Mouse (Mus musculus) kidney, embryonic 15.5 days (tissue): ENCODE measurements at regions not wholly inside any gene's neighbourhood (a gene's known extent, or its start where the extent isn't known, plus 50 kb on each side); places are given as distances from the start of the nearest gene placed in this dataset.

Experiments
- ATAC-seq: fragments of 200-750 bp; cut with Nextera tagmentation; replicated peaks from 2 replicates; pipeline ENCODE4 v1.8.0; 2017; ENCODE audit warnings: moderate TSS enrichment; ENCODE audit not compliant: low FRiP score
- H3K27ac ChIP-seq: fragments of 300-500 bp; sonication (generic); 2 replicates; pipeline ENCODE4 v1.5.1; 2015; ENCODE audit warnings: mild to moderate bottlenecking, inconsistent platforms
- H3K27me3 ChIP-seq: fragments of 300-500 bp; sonication (generic); 2 replicates; pipeline ENCODE4 v1.6.1; 2015; ENCODE audit warnings: inconsistent platforms
- H3K36me3 ChIP-seq: fragments of 300-500 bp; sonication (generic); 2 replicates; pipeline ENCODE4 v1.6.1; 2015; ENCODE audit warnings: inconsistent platforms
- H3K4me1 ChIP-seq: fragments of 300-500 bp; sonication (generic); 2 replicates; pipeline ENCODE4 v1.6.1; 2015; ENCODE audit warnings: inconsistent platforms
- H3K4me2 ChIP-seq: fragments of 300-500 bp; sonication (generic); 2 replicates; pipeline ENCODE4 v1.6.1; 2015; ENCODE audit warnings: moderate library complexity, mild to moderate bottlenecking, inconsistent platforms
- H3K4me3 ChIP-seq: fragments of 300-500 bp; sonication (generic); replicated peaks from 2 replicates; pipeline ENCODE4 v1.5.1; 2015; ENCODE audit warnings: mild to moderate bottlenecking, inconsistent platforms
- H3K9ac ChIP-seq: fragments of 300-500 bp; sonication (generic); 2 replicates; pipeline ENCODE4 v1.6.1; 2015; ENCODE audit warnings: mild to moderate bottlenecking, inconsistent platforms
- H3K9me3 ChIP-seq: fragments of 300-500 bp; sonication (generic); replicated peaks from 2 replicates; pipeline ENCODE4 v1.6.1; 2016; ENCODE audit warnings: inconsistent platforms
- WGBS: fragments of 180-500 bp; shearing (Covaris S2); methylation state at CpG from one replicate; pipeline ENCODE4 v1.1.7; 2015; ENCODE audit warnings: mixed read lengths; 5-methylcytosine and 5-hydroxymethylcytosine counted together

- no peaks in the 10 kb centered on the region for H3K36me3 ChIP-seq
- no peaks in the 10 kb centered on the region for H3K4me1 ChIP-seq
- no peaks in the 10 kb centered on the region for H3K9me3 ChIP-seq
- ATAC-seq: no peak
- WGBS: 70% methylated on average over 1 of the region's 1 CpGs
- H3K4me3 ChIP-seq: no peak overlapping the region
- no peak overlapping the region for H3K4me2 ChIP-seq
- H3K27ac ChIP-seq: no peak overlapping the region
- H3K9ac ChIP-seq: no peak overlapping the region
- H3K27me3 ChIP-seq: no peaks in the 10 kb centered on the region
Observed at GRCm38 (mm10) chr3:54443791-54444190, 82.9 kb downstream of the Postn start.

GRCm38 (mm10) chr3:54446889-54447288 is 86.0 kb downstream of the Postn start:
- Histone ChIP-seq H3K4me1 (no peaks in the 10 kb centered on the region), H3K4me2 (no peak overlapping the region), H3K9me3 (no peaks in the 10 kb centered on the region), H3K27ac (no peak overlapping the region), H3K27me3 (no peaks in the 10 kb centered on the region), H3K36me3 (no peaks in the 10 kb centered on the region), H3K4me3 (no peak overlapping the region), H3K9ac (no peak overlapping the region)
- no peak for ATAC-seq
- WGBS: 11% methylated on average over 3 of the region's 3 CpGs

DNA sequence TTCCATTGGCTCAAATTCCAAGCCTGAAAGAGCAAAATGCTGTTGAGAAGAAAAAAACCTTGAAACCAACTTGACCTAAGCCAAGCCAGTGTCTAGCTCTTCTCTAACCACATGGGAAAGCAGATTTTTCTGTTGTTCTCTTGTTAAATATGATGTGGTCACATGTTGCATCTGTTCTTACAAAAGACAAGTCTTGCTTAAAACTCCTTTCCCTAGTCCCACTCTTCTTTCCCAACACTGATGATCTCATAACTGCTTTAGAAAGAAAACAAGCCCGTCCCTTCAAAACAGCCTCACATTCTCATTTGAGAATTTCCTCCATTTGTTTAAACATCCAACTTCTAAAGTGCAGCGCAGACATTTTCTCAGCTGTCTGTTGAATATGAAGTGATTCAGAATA is 96.5 kb downstream of the Postn start:
- WGBS: 87% methylated on average over 2 of the region's 2 CpGs
- H3K27ac ChIP-seq: no peak overlapping the region
- no peak overlapping the region for H3K4me3 ChIP-seq
- no peaks in the 10 kb centered on the region for H3K27me3 ChIP-seq
- ATAC-seq: no peak
- H3K36me3 ChIP-seq: no peaks in the 10 kb centered on the region
- no peak overlapping the region for H3K9ac ChIP-seq
- H3K9me3 ChIP-seq: no peaks in the 10 kb centered on the region
- H3K4me1 ChIP-seq: no peaks in the 10 kb centered on the region
- H3K4me2 ChIP-seq: no peak overlapping the region

DNA sequence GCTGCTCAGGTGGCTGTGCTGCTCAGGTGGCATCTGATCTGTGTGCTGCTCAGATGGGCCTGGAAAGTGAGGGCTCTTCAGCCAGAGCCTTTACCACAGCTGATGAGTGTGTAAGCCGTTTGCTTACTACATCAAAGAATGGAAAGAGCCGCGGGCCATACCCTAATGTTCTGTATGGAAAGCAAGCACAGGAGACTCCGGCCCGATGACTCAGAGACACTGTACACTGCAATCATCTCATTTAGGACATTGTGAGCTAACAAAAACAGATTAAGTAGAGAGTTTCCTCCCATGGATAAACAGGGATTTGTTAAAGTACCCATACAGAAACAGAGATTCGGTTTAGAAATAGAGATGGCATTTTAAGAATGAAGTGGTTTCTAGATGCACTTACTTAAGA is 100.5 kb downstream of the Postn start:
- Histone ChIP-seq H3K36me3 (no peaks in the 10 kb centered on the region), H3K9me3 (no peaks in the 10 kb centered on the region), H3K27me3 (no peaks in the 10 kb centered on the region), H3K4me2 (no peak overlapping the region), H3K4me3 (no peak overlapping the region), H3K4me1 (no peaks in the 10 kb centered on the region), H3K9ac (no peak overlapping the region), H3K27ac (no peak overlapping the region)
- 94% methylated on average over 6 of the region's 6 CpGs for WGBS
- ATAC-seq: no peak

- no peak overlapping the region for H3K4me3 ChIP-seq
- ATAC-seq: no peak
- no peaks in the 10 kb centered on the region for H3K4me1 ChIP-seq
- H3K36me3 ChIP-seq: no peaks in the 10 kb centered on the region
- no peak overlapping the region for H3K9ac ChIP-seq
- H3K27ac ChIP-seq: no peak overlapping the region
- no peaks in the 10 kb centered on the region for H3K9me3 ChIP-seq
- H3K4me2 ChIP-seq: no peak overlapping the region
- H3K27me3 ChIP-seq: no peaks in the 10 kb centered on the region
Observed at GRCm38 (mm10) chr3:54466097-54466496, 105.2 kb downstream of the Postn start.

DNA sequence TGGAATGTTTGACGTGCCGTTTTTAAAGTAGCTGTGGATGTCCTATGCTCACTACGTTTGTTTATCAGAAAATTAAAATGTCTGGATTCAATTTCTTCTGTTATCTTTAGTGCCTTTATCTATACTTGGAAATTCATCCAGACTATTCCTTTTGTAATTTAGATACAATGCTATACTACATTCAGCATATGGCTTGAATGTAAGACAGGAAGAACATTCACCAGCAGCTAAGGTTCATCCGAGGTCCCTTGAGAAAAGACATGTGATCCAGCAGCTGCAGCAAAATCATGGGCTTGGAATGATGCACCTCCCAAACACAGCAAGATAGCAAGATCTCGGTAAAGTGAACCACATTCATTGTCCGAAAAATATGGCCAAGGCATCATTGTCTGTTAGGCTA is 113.3 kb downstream of the Postn start:
- Histone ChIP-seq H3K27me3 (no peaks in the 10 kb centered on the region), H3K4me1 (0 out of 2 replicates have a peak, but pooled peaks cover 5% of the 10 kb centered on the region), H3K9ac (no peak overlapping the region), H3K4me2 (no peak overlapping the region), H3K36me3 (no peaks in the 10 kb centered on the region), H3K27ac (no peak overlapping the region), H3K4me3 (no peak overlapping the region), H3K9me3 (no peaks in the 10 kb centered on the region)
- 70% methylated on average over 6 of the region's 6 CpGs for WGBS
- ATAC-seq: no peak

- Histone ChIP-seq H3K9me3 (no peaks in the 10 kb centered on the region), H3K4me3 (no peak overlapping the region), H3K9ac (no peak overlapping the region), H3K4me2 (no peak overlapping the region), H3K36me3 (no peaks in the 10 kb centered on the region), H3K4me1 (0 out of 2 replicates have a peak, but pooled peaks cover 5% of the 10 kb centered on the region), H3K27me3 (no peaks in the 10 kb centered on the region), H3K27ac (no peak overlapping the region)
- ATAC-seq: no peak
- 57% methylated on average over 3 of the region's 3 CpGs for WGBS
Observed at GRCm38 (mm10) chr3:54475879-54476278, 115.0 kb downstream of the Postn start.

- 0 out of 2 replicates have a peak, but pooled peaks cover 5% of the 10 kb centered on the region for H3K4me1 ChIP-seq
- no peak overlapping the region for H3K4me3 ChIP-seq
- H3K4me2 ChIP-seq: no peak overlapping the region
- H3K27me3 ChIP-seq: no peaks in the 10 kb centered on the region
- no peak overlapping the region for H3K27ac ChIP-seq
- no peak overlapping the region for H3K9ac ChIP-seq
- H3K36me3 ChIP-seq: no peaks in the 10 kb centered on the region
- no peak for ATAC-seq
- 56% methylated on average over 4 of the region's 4 CpGs for WGBS
- H3K9me3 ChIP-seq: no peaks in the 10 kb centered on the region
Observed at GRCm38 (mm10) chr3:54477986-54478385, 117.1 kb downstream of the Postn start.

DNA sequence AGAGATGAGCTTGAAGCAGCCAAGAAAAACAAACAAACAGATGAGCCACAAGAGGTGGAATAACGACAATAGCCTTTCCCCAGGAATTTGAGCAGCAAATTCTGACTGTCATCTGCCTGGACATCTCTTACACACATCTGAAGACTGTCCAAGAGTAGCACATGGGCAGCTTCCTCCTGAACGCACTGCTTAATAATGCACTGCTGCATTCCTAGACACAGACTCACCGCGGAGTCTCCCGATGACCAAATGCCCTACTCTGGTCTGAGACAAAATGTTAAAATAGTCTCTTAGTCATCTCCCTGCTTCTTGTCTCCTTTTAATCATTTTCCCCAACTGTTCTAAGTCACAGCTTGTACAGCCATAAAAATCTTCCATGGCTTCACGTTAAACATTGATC is 119.3 kb downstream of the Postn start:
- Histone ChIP-seq H3K27me3 (no peaks in the 10 kb centered on the region), H3K4me1 (0 out of 2 replicates have a peak, but pooled peaks cover 5% of the 10 kb centered on the region), H3K4me2 (no peak overlapping the region), H3K27ac (no peak overlapping the region), H3K36me3 (no peaks in the 10 kb centered on the region), H3K4me3 (no peak overlapping the region), H3K9me3 (no peaks in the 10 kb centered on the region), H3K9ac (no peak overlapping the region)
- 76% methylated on average over 6 of the region's 6 CpGs for WGBS
- no peak for ATAC-seq

GRCm38 (mm10) chr3:54487346-54487745 is 126.4 kb downstream of the Postn start:
- no peak overlapping the region for H3K4me2 ChIP-seq
- no peak for ATAC-seq
- H3K9ac ChIP-seq: no peak overlapping the region
- no peak overlapping the region for H3K4me3 ChIP-seq
- no peaks in the 10 kb centered on the region for H3K4me1 ChIP-seq
- no peaks in the 10 kb centered on the region for H3K9me3 ChIP-seq
- no peaks in the 10 kb centered on the region for H3K36me3 ChIP-seq
- H3K27ac ChIP-seq: no peak overlapping the region
- WGBS: 91% methylated on average over 2 of the region's 2 CpGs
- no peaks in the 10 kb centered on the region for H3K27me3 ChIP-seq

GRCm38 (mm10) chr3:54487844-54488243 is 126.9 kb downstream of the Postn start:
- H3K9ac ChIP-seq: no peak overlapping the region
- no peaks in the 10 kb centered on the region for H3K9me3 ChIP-seq
- H3K27me3 ChIP-seq: no peaks in the 10 kb centered on the region
- no peak overlapping the region for H3K4me3 ChIP-seq
- ATAC-seq: no peak
- H3K4me1 ChIP-seq: no peaks in the 10 kb centered on the region
- H3K27ac ChIP-seq: no peak overlapping the region
- WGBS: 73% methylated on average over 4 of the region's 4 CpGs
- H3K36me3 ChIP-seq: no peaks in the 10 kb centered on the region
- no peak overlapping the region for H3K4me2 ChIP-seq

- Histone ChIP-seq H3K4me1 (no peaks in the 10 kb centered on the region), H3K4me3 (no peak overlapping the region), H3K9ac (no peak overlapping the region), H3K36me3 (no peaks in the 10 kb centered on the region), H3K27ac (no peak overlapping the region), H3K27me3 (no peaks in the 10 kb centered on the region), H3K9me3 (no peaks in the 10 kb centered on the region), H3K4me2 (no peak overlapping the region)
- WGBS: 80% methylated on average over 5 of the region's 5 CpGs
- no peak for ATAC-seq
Observed at GRCm38 (mm10) chr3:54490249-54490900, 129.5 kb downstream of the Postn start.

GRCm38 (mm10) chr3:54493567-54493966 is 132.7 kb downstream of the Postn start:
- Histone ChIP-seq H3K9me3 (no peaks in the 10 kb centered on the region), H3K9ac (no peak overlapping the region), H3K27ac (no peak overlapping the region), H3K4me3 (no peak overlapping the region), H3K4me2 (no peak overlapping the region), H3K4me1 (no peaks in the 10 kb centered on the region), H3K27me3 (no peaks in the 10 kb centered on the region), H3K36me3 (no peaks in the 10 kb centered on the region)
- ATAC-seq: no peak
- 81% methylated on average over 3 of the region's 3 CpGs for WGBS
